Mouse (Mus musculus): ENCODE results near the gene Mrps9.

Gene Mrps9

GRCm38 (mm10) chr1:42905148-42905547 lies 54.1 kb downstream of the Mrps9 start:
- DNase-seq (ENCODE audit: low read depth, low spot score): no peak

DNA sequence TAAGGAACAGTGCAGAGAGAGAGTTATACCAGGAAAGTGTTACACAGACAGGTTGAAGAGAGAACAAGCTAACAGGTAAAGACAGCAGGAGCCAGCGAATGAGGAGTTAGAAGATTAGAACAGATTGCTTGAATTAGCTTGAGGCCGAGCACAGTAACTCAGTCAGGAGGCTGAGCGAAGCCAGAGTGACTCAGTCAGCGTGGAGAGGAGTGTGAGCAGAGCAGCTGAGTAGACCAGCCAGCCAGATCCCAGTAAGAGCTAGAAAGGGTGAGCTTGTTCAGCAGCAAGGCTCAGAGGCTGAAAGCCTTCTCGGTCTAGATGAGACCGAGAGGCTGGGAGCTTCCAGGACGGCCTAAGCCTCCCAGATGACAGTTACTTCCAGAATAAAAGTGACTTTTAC lies 55.7 kb downstream of the Mrps9 start:
- peak; percentile 80 for DNase-seq (ENCODE audit: low read depth, low spot score)

- DNase-seq (ENCODE audit: low read depth, low spot score): no peak
Measured at GRCm38 (mm10) chr1:42907153-42907552, 56.1 kb downstream of the Mrps9 start.

- peak; percentile 72 for DNase-seq (ENCODE audit: low read depth, low spot score)
Measured at GRCm38 (mm10) chr1:42915062-42915461, 64.0 kb downstream of the Mrps9 start.

DNA sequence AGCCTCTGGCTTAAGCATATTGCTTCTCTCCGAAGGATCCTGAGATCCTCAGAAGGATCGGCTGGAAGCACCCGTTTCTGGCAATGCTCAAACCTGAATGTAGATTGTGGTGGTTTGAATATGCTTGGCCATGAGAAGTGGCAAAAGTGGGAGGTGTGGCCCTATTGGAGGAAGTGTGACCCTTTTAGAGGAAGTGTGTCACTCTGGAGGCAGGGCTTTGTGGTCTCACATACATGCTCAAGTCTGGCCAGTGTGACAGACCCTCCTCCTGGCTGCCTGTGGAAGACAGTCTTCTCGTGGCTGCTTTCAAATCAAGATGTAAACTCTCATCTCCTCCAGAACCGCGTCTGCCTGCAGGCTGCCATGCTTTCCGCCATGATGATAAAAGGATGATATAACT lies 65.7 kb downstream of the Mrps9 start:
- no peak for DNase-seq (ENCODE audit: low read depth, low spot score)

DNA sequence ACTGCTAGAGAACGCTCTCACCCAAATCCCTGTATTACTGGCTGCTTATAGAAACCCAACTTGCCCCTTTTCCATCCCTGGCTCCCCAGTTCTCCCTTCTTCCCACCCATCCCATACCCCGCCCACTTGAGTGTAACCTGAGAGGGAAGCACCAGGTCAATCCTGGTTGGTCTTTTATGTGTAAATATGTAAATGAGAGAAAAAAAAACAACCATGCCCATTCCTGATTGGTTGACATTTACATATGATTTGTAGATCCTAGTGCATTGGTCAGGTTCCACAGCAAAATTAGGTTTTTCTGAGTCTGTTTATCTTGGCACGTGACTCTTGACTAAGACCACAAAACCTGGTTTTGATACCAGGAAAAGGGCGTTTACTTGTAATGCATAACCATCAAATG lies 66.9 kb downstream of the Mrps9 start:
- DNase-seq (ENCODE audit: low read depth, low spot score): no peak

GRCm38 (mm10) chr1:42923924-42924323 lies 72.9 kb downstream of the Mrps9 start:
- peak; percentile 39 for DNase-seq (ENCODE audit: low read depth, low spot score)

DNA sequence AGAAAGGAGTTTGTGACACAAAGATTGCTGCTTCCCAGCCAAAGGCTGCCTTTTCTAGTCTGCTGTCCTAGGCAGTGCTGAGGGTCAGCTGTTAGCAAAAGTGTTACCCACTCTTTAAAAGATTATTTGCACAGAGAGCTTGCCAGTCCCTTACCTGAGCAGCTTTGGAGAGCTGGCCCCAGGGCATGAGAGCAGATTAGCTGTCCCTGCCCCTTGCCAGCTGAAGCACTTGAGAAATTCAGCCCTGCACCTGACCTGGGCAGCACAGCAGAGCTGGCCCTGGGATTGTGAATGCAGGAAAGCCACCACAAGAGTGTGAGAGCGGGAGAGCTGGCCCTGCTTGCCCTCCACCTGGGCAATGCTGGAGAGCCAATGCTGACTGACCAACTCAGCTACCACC lies 82.6 kb downstream of the Mrps9 start:
- DNase-seq (ENCODE audit: low read depth, low spot score): no peak

- DNase-seq (ENCODE audit: low read depth, low spot score): no peak
Measured at GRCm38 (mm10) chr1:42948486-42948885, 97.5 kb downstream of the Mrps9 start.

DNA sequence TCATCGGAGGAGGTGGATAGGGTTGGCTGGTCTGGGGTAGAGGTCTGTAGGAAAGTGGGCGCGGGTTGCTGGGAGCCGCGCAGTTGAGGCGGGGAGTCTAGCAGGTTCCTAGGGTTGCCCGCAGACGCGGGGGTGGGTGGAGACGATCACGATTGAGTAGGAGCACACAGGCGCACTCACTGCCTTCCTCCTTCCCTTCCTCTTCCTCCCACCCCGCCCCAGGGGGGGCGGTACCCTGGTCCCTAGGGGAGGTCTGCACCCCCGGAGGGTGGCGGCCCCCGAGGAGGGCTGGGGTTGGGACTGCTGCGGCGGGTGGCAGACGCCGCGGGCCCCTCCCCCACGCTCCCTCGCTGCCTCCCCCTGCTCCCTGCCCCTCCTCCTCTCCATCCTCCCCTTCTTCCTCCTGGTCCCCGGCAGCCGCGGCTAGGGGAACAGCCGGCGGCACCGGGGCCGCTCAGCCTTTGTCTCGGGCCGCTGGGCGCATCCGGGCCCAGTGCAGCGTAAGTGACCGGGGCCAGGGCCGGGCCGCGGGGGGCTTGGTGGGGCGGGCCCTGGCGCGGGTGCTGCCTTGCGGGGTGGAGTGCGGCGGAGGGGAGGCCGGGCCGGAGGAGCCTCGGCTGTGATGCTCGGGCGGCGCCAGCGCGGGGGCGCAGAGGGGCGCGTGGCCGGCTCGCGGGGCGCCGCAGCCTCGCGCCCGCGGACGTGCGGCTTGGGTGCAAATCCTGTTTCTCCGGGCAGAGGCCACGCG lies 101.9 kb downstream of the Mrps9 start, which contains the start of gene Gpr45:
TSS of gene Gpr45 (plus strand) at position 139 of the 748 bp plus-strand sequence.
- peak; percentile 68 for DNase-seq (ENCODE audit: low read depth, low spot score)

- DNase-seq (ENCODE audit: low read depth, low spot score): no peak
Measured at GRCm38 (mm10) chr1:42953482-42953822, 102.4 kb downstream of the Mrps9 start.

All from brain, adult 2 months (tissue).